Mouse (Mus musculus) 416B (cell line): ENCODE data around the gene Gas6.
A peak's percentile ranks its signal among the peaks of the same experiment; 100 is the strongest.

Experiments
- DNase-seq: peaks from one replicate; pipeline ENCODE4 v3.0.0; 2011; ENCODE audit warnings: low read depth

The Gas6 gene

GRCm38 (mm10) chr8:13493858-13494631, at the start of gene Gas6:
Gene Gas6 (minus strand): TSS chr8:13494490.
- DNase-seq, result no peak

GRCm38 (mm10) chr8:13541526-13541925, 47.2 kb upstream of the Gas6 start:
- DNase-seq, result no peak

- DNase-seq, result no peak
Measured at GRCm38 (mm10) chr8:13540122-13540521, 45.8 kb upstream of the Gas6 start.

- no peak for DNase-seq
Measured at GRCm38 (mm10) chr8:13538821-13539220, 44.5 kb upstream of the Gas6 start.

- no peak for DNase-seq
Measured at GRCm38 (mm10) chr8:13537102-13537501, 42.8 kb upstream of the Gas6 start.

- no peak for DNase-seq
Measured at GRCm38 (mm10) chr8:13533123-13533522, 38.8 kb upstream of the Gas6 start.

- DNase-seq, result peak; percentile 39
Measured at GRCm38 (mm10) chr8:13531602-13532171, 37.4 kb upstream of the Gas6 start.

GRCm38 (mm10) chr8:13530941-13531340, 36.7 kb upstream of the Gas6 start:
- peak; percentile 99 for DNase-seq

GRCm38 (mm10) chr8:13530401-13530800, 36.1 kb upstream of the Gas6 start:
- DNase-seq, result no peak

GRCm38 (mm10) chr8:13529891-13530316, 35.6 kb upstream of the Gas6 start:
- DNase-seq, result no peak

- no peak for DNase-seq
Measured at GRCm38 (mm10) chr8:13529011-13529840, 34.9 kb upstream of the Gas6 start.

- DNase-seq, result no peak
Measured at GRCm38 (mm10) chr8:13521392-13521791, 27.1 kb upstream of the Gas6 start.

- DNase-seq, result no peak
Measured at GRCm38 (mm10) chr8:13520349-13520748, 26.1 kb upstream of the Gas6 start.

GRCm38 (mm10) chr8:13519503-13519902, 25.2 kb upstream of the Gas6 start:
- DNase-seq, result no peak

- DNase-seq, result no peak
Measured at GRCm38 (mm10) chr8:13517284-13517781, 23.0 kb upstream of the Gas6 start.

- DNase-seq, result no peak
Measured at GRCm38 (mm10) chr8:13516728-13517127, 22.4 kb upstream of the Gas6 start.

- no peak for DNase-seq
Measured at GRCm38 (mm10) chr8:13516011-13516442, 21.7 kb upstream of the Gas6 start.

GRCm38 (mm10) chr8:13513556-13514370, 19.5 kb upstream of the Gas6 start:
- DNase-seq, result no peak

- peak; percentile 9 for DNase-seq
Measured at GRCm38 (mm10) chr8:13512677-13513076, 18.4 kb upstream of the Gas6 start.

- no peak for DNase-seq
Measured at GRCm38 (mm10) chr8:13512016-13512415, 17.7 kb upstream of the Gas6 start.

GRCm38 (mm10) chr8:13507284-13507937, 13.1 kb upstream of the Gas6 start:
- no peak for DNase-seq
